Comparison of ENCODE assay signal across 8 mouse cellular contexts in genomic region chr12:103532649-103533395, GRCm38 (mm10). TPM values are rescaled to one million over a fixed set of nuclear protein-coding genes. Genes with fewer than 3 reads are reported as not detected.
DNase-seq lines count a peak whose midpoint lies in the region; ATAC-seq and TF ChIP-seq lines count a peak whose summit lies in the region.

No protein-coding gene starts in this region.

- no peak for TF ChIP-seq POLR2A in spleen, adult 2 months (IDR thresholded peaks at IDR 0.05; ENCODE audit: low read depth, low read length)
- no peak for TF ChIP-seq POLR2A in cerebellum, adult 2 months (IDR thresholded peaks at IDR 0.05; ENCODE audit: borderline replicate concordance, insufficient read depth, low read length)

- H3K4me2 ChIP-seq in lung, embryonic 14.5 days, result peak overlapping the region; percentile 97

- H3K4me1 ChIP-seq in spleen, adult 2 months (ENCODE audit: control insufficient read depth, insufficient read depth, insufficient read length), result peaks cover 8% of the 10 kb centered on the region
- H3K4me1 ChIP-seq in cerebellum, adult 2 months (ENCODE audit: control insufficient read depth, insufficient read depth, low read length), result no peaks in the 10 kb centered on the region
- H3K4me1 ChIP-seq in lung, embryonic 14.5 days (ENCODE audit: insufficient read depth), result peaks cover 7% of the 10 kb centered on the region; the same call in 1 of the 2 replicates

- intact Hi-C loops in gastrocnemius, postnatal 14 days (cut with DNase I; ENCODE audit: low total_unique reads), result no loop called here

- H3K27me3 ChIP-seq in spleen, adult 2 months (ENCODE audit: control insufficient read depth, insufficient read depth, low read length), result peaks cover 14% of the 10 kb centered on the region
- H3K27me3 ChIP-seq in cerebellum, adult 2 months (ENCODE audit: control insufficient read depth, insufficient read depth, low read length), result no peaks in the 10 kb centered on the region
- H3K27me3 ChIP-seq in lung, embryonic 14.5 days (ENCODE audit: insufficient read depth, low read length), result peaks cover 13% of the 10 kb centered on the region

- peak overlapping the region; percentile 56; the same call in 1 of the 2 replicates for H3K4me3 ChIP-seq in spleen, adult 2 months (ENCODE audit: extremely low read depth, insufficient read depth, insufficient read length)
- H3K4me3 ChIP-seq in cerebellum, adult 2 months (replicated peaks; ENCODE audit: insufficient read depth, low read depth, low read length), result peak overlapping the region; percentile 86
- H3K4me3 ChIP-seq in lung, embryonic 14.5 days (ENCODE audit: low read depth, low read length), result peak overlapping the region; percentile 64

- H3K9me3 ChIP-seq in lung, embryonic 14.5 days (ENCODE audit: low read depth, low read length), result no peaks in the 10 kb centered on the region

- 4% methylated on average over 38 of the region's 44 CpGs for WGBS in spleen, adult 2 months
- WGBS in cerebellum, adult 2 months, result under 1% methylated on average over 44 of the region's 44 CpGs
- WGBS in lung, embryonic 14.5 days, result 1% methylated on average over 42 of the region's 44 CpGs

- H3K9ac ChIP-seq in lung, embryonic 14.5 days, result peak overlapping the region; percentile 65

- peak; percentile 14 for ATAC-seq in inflammation-experienced regulatory T-cells, adult 6 months
- peak; percentile 69 for ATAC-seq in lung, embryonic 14.5 days (ENCODE audit: insufficient read depth)

- H3K27ac ChIP-seq in spleen, adult 2 months (ENCODE audit: insufficient read depth, low read length), result no peak overlapping the region
- H3K27ac ChIP-seq in cerebellum, adult 2 months (ENCODE audit: insufficient read depth, low read length), result no peak overlapping the region
- H3K27ac ChIP-seq in lung, embryonic 14.5 days (ENCODE audit: low read depth), result no peak overlapping the region

- H3K36me3 ChIP-seq in spleen, adult 2 months (ENCODE audit: control insufficient read depth, insufficient read depth, low read length), result no peaks in the 10 kb centered on the region
- H3K36me3 ChIP-seq in lung, embryonic 14.5 days (ENCODE audit: insufficient read depth), result no peaks in the 10 kb centered on the region

- no peak for TF ChIP-seq CTCF in spleen, adult 2 months (IDR thresholded peaks at IDR 0.05; ENCODE audit: extremely low read depth, insufficient read depth, insufficient read length, insufficient replicate concordance)
- TF ChIP-seq CTCF in cerebellum, adult 2 months (IDR thresholded peaks at IDR 0.05; ENCODE audit: borderline replicate concordance, insufficient read depth, low read depth, low read length), result no peak
- TF ChIP-seq CTCF in lung, embryonic 14.5 days (IDR thresholded peaks at IDR 0.05; ENCODE audit: low read depth), result no peak

- no peak for DNase-seq in spleen, adult 2 months (ENCODE audit: low read depth in 1 of 2, low spot score in 2 of 2)
- no peak for DNase-seq in spleen, postnatal 14 days (ENCODE audit: low spot score in 2 of 2)
- peak in 1 of 2 experiments; percentile 52 for DNase-seq in cerebellum, adult 2 months
- peak; percentile 27 for DNase-seq in gastrocnemius, postnatal 14 days
- peak; percentile 9 for DNase-seq in lung, embryonic 14.5 days
- peak; percentile 18 to 67 for DNase-seq in spleen, postnatal 4 days (ENCODE audit: low spot score in 2 of 2)
- no peak for DNase-seq in right cerebral cortex, adult 2 months (ENCODE audit: low spot score in 2 of 2)

RNA-seq across cellular contexts. Expression of gene Ppp4r4, which starts 0.7 kb away (rescaled TPM):
- polyA plus RNA-seq in spleen, adult 2 months (2012; rRNA removed), result 0.08 and 0.22 TPM in 2 replicates
- 21.9 and 22.3 TPM in 2 replicates for polyA plus RNA-seq in cerebellum, adult 2 months (2012; rRNA removed)
- total RNA-seq in gastrocnemius, postnatal 14 days (2021), result under 1 TPM; 0.27 to 0.84 TPM
- under 1 TPM in 1 of 3 experiments, not detected in 2; 0.28 TPM for polyA plus RNA-seq in inflammation-experienced regulatory T-cells, adult 6 months (2017; shearing (Covaris generic))
- polyA plus RNA-seq in lung, embryonic 14.5 days (2014; fragmentation: Nextera tagmentation; extraction: Ambion mirVana), result 1.6 TPM in 2 replicates

Comparison
In these comparisons a context has a peak if more than half of its experiments do, and no peak if none do; other contexts are left out.
1. DNase-seq: peak in gastrocnemius, postnatal 14 days (single experiment), lung, embryonic 14.5 days (single experiment) and spleen, postnatal 4 days (2 of 2); none in spleen, adult 2 months (0 of 2), spleen, postnatal 14 days (0 of 2) and right cerebral cortex, adult 2 months (0 of 2).
2. Peak in every context shown above with its lines, with median percentiles within 50 percentile points of each other: H3K4me3 ChIP-seq.